Mouse (Mus musculus) stomach, postnatal 0 days (tissue): ENCODE measurements around the gene Klrc3.

ENCODE experiments used
- CTCF ChIP-seq: IDR thresholded peaks from 2 replicates; pipeline ENCODE4 v1.5.1; 2016; ENCODE audit warnings: antibody characterized with exemption, low read depth, mild to moderate bottlenecking, moderate library complexity
- EP300 ChIP-seq: optimal IDR thresholded peaks from 2 replicates; pipeline ENCODE3; 2016; ENCODE audit warnings: antibody characterized with exemption

- TF ChIP-seq CTCF (no peak), EP300 (no peak)
These were observed 19.4 kb downstream of the Klrc3 start, which contains the start of gene Klrk1 for GRCm38 (mm10) chr6:129623735-129624134.
